Mouse (Mus musculus) E14TG2a.4 (cell line): ENCODE data around the gene Kbtbd12.

Source experiments
- H3K27me3 ChIP-seq: 2 replicates; pipeline ENCODE4 v1.6.1; 2014; ENCODE audit warnings: low read length, control low read depth; ENCODE audit not compliant: insufficient read depth
- H3K36me3 ChIP-seq: 2 replicates; pipeline ENCODE4 v1.6.1; 2014; ENCODE audit warnings: low read length, control low read depth; ENCODE audit not compliant: insufficient read depth
- H3K4me1 ChIP-seq: replicated peaks from 2 replicates; pipeline ENCODE4 v1.6.1; 2014; ENCODE audit warnings: low read depth, low read length, control low read depth
- H3K4me3 ChIP-seq: replicated peaks from 2 replicates; pipeline ENCODE4 v1.5.1; 2014; ENCODE audit warnings: mild to moderate bottlenecking, low read length
- H3K9me3 ChIP-seq: 2 replicates; pipeline ENCODE4 v1.6.1; 2014; ENCODE audit warnings: low read length, control low read depth
- CTCF ChIP-seq: conservative IDR thresholded peaks from 2 replicates; pipeline ENCODE4 v1.5.1; 2014; ENCODE audit warnings: low read length
- NANOG ChIP-seq: IDR thresholded peaks from 2 replicates; pipeline ENCODE4 v1.6.1; 2014; ENCODE audit warnings: borderline replicate concordance, low read length, mixed read lengths
- POU5F1 ChIP-seq: IDR thresholded peaks from 2 replicates; pipeline ENCODE4 v1.6.1; 2014; ENCODE audit warnings: low read length, borderline replicate concordance

Gene Kbtbd12

GRCm38 (mm10) chr6:88631293-88631692 lies 6.5 kb downstream of the Kbtbd12 start:
- peaks cover 46% of the 10 kb centered on the region for H3K27me3 ChIP-seq
- H3K4me1 ChIP-seq: peaks cover 5% of the 10 kb centered on the region; the same call in 1 of the 2 replicates
- H3K9me3 ChIP-seq: peaks cover 3% of the 10 kb centered on the region; the same call in 1 of the 2 replicates
- H3K36me3 ChIP-seq: no peaks in the 10 kb centered on the region
- H3K4me3 ChIP-seq: no peak overlapping the region
- TF ChIP-seq POU5F1 (no peak), CTCF (no peak), NANOG (no peak)

- no peak for TF ChIP-seq POU5F1
- no peak for TF ChIP-seq NANOG
- TF ChIP-seq CTCF: no peak
- Histone ChIP-seq H3K36me3 (no peaks in the 10 kb centered on the region), H3K27me3 (peaks cover 50% of the 10 kb centered on the region), H3K4me1 (peaks cover 7% of the 10 kb centered on the region; the same call in 1 of the 2 replicates), H3K9me3 (peaks cover 3% of the 10 kb centered on the region; the same call in 1 of the 2 replicates), H3K4me3 (no peak overlapping the region)
These were observed 7.2 kb downstream of the Kbtbd12 start for GRCm38 (mm10) chr6:88630560-88630959.

GRCm38 (mm10) chr6:88629821-88630220 lies 7.9 kb downstream of the Kbtbd12 start:
- H3K36me3 ChIP-seq: no peaks in the 10 kb centered on the region
- peaks cover 48% of the 10 kb centered on the region for H3K27me3 ChIP-seq
- no peak for TF ChIP-seq CTCF
- no peak for TF ChIP-seq POU5F1
- TF ChIP-seq NANOG: no peak
- peaks cover 7% of the 10 kb centered on the region; the same call in 1 of the 2 replicates for H3K4me1 ChIP-seq
- no peak overlapping the region for H3K4me3 ChIP-seq
- peaks cover under 1% of the 10 kb centered on the region; the same call in 1 of the 2 replicates for H3K9me3 ChIP-seq

GRCm38 (mm10) chr6:88627317-88627811 lies 10.4 kb downstream of the Kbtbd12 start:
- TF ChIP-seq CTCF (no peak), NANOG (no peak), POU5F1 (no peak)
- H3K4me1 ChIP-seq: peaks cover 7% of the 10 kb centered on the region; the same call in 1 of the 2 replicates
- H3K36me3 ChIP-seq: no peaks in the 10 kb centered on the region
- H3K4me3 ChIP-seq: peak overlapping the region; percentile 72
- no peaks in the 10 kb centered on the region for H3K9me3 ChIP-seq
- H3K27me3 ChIP-seq: peaks cover 38% of the 10 kb centered on the region

GRCm38 (mm10) chr6:88626912-88627311 lies 10.8 kb downstream of the Kbtbd12 start:
- Histone ChIP-seq H3K4me1 (peaks cover 7% of the 10 kb centered on the region; the same call in 1 of the 2 replicates), H3K36me3 (no peaks in the 10 kb centered on the region), H3K27me3 (peaks cover 38% of the 10 kb centered on the region), H3K9me3 (no peaks in the 10 kb centered on the region), H3K4me3 (peak overlapping the region; percentile 72)
- TF ChIP-seq CTCF (no peak), NANOG (no peak), POU5F1 (no peak)

GRCm38 (mm10) chr6:88626462-88626861 lies 11.3 kb downstream of the Kbtbd12 start:
- Histone ChIP-seq H3K4me1 (peaks cover 7% of the 10 kb centered on the region; the same call in 1 of the 2 replicates), H3K36me3 (no peaks in the 10 kb centered on the region), H3K4me3 (no peak overlapping the region), H3K9me3 (no peaks in the 10 kb centered on the region), H3K27me3 (peaks cover 35% of the 10 kb centered on the region)
- no peak for TF ChIP-seq POU5F1
- no peak for TF ChIP-seq CTCF
- TF ChIP-seq NANOG: no peak

- Histone ChIP-seq H3K27me3 (peaks cover 10% of the 10 kb centered on the region), H3K4me1 (peaks cover 6% of the 10 kb centered on the region; the same call in 1 of the 2 replicates), H3K4me3 (no peak overlapping the region), H3K36me3 (no peaks in the 10 kb centered on the region), H3K9me3 (no peaks in the 10 kb centered on the region)
- TF ChIP-seq CTCF: no peak
- TF ChIP-seq NANOG: no peak
- no peak for TF ChIP-seq POU5F1
These were observed 15.8 kb downstream of the Kbtbd12 start for GRCm38 (mm10) chr6:88621816-88622481.

- no peak overlapping the region for H3K4me3 ChIP-seq
- TF ChIP-seq NANOG (no peak), CTCF (no peak), POU5F1 (no peak)
- H3K27me3 ChIP-seq: no peaks in the 10 kb centered on the region
- no peaks in the 10 kb centered on the region for H3K9me3 ChIP-seq
- no peaks in the 10 kb centered on the region for H3K4me1 ChIP-seq
- no peaks in the 10 kb centered on the region for H3K36me3 ChIP-seq
These were observed 18.2 kb downstream of the Kbtbd12 start for GRCm38 (mm10) chr6:88619542-88619941.

- H3K36me3 ChIP-seq: no peaks in the 10 kb centered on the region
- no peaks in the 10 kb centered on the region for H3K4me1 ChIP-seq
- H3K27me3 ChIP-seq: no peaks in the 10 kb centered on the region
- TF ChIP-seq POU5F1 (no peak), CTCF (no peak), NANOG (no peak)
- no peaks in the 10 kb centered on the region for H3K9me3 ChIP-seq
- H3K4me3 ChIP-seq: no peak overlapping the region
These were observed 22.4 kb downstream of the Kbtbd12 start for GRCm38 (mm10) chr6:88615352-88615751.
